Mouse (Mus musculus) cerebellum, adult 2 months (tissue): ENCODE results near the gene Wdr75. TPM values are rescaled to one million over a fixed set of nuclear protein-coding genes. Genes with fewer than 3 reads are reported as not detected.

Source experiments
- DNase-seq, 2 experiments: peaks; one replicate each; pipeline ENCODE4 v3.0.0; 2021
- H3K27ac ChIP-seq: fragments of 200-500 bp; 2 replicates; pipeline ENCODE4 v1.5.1; 2012; ENCODE audit warnings: low read length, control low read depth, inconsistent platforms; ENCODE audit not compliant: insufficient read depth
- H3K27me3 ChIP-seq: fragments of 200-500 bp; 2 replicates; pipeline ENCODE4 v1.6.1; 2012; ENCODE audit warnings: inconsistent platforms, mild to moderate bottlenecking, low read length, moderate library complexity; ENCODE audit not compliant: control insufficient read depth, insufficient read depth
- H3K4me1 ChIP-seq: fragments of 200-500 bp; 2 replicates; pipeline ENCODE4 v1.6.1; 2011; ENCODE audit warnings: low read length; ENCODE audit not compliant: control insufficient read depth, insufficient read depth
- H3K4me3 ChIP-seq: fragments of 200-500 bp; replicated peaks from 2 replicates; pipeline ENCODE3; 2011; ENCODE audit warnings: mild to moderate bottlenecking, low read depth, low read length, control low read depth; ENCODE audit not compliant: insufficient read depth
- CTCF ChIP-seq: fragments of 200-500 bp; IDR thresholded peaks from 2 replicates; pipeline ENCODE4 v1.5.1; 2011; ENCODE audit warnings: low read depth, mild to moderate bottlenecking, control low read depth, low read length, moderate library complexity, borderline replicate concordance; ENCODE audit not compliant: insufficient read depth
- POLR2A ChIP-seq: fragments of 200-500 bp; IDR thresholded peaks from 2 replicates; pipeline ENCODE4 v1.6.1; 2011; ENCODE audit warnings: low read length, control low read depth, borderline replicate concordance; ENCODE audit not compliant: insufficient read depth
- WGBS: fragments of 180-500 bp; shearing (Covaris S2); methylation state at CpG from one replicate; pipeline ENCODE4 v1.1.7; 2018; 5-methylcytosine and 5-hydroxymethylcytosine counted together
- polyA plus RNA-seq: library from polyadenylated mRNA; depleted of rRNA; stranded (reverse); fragments of >200 nt; gene quantifications from 2 replicates; pipeline ENCODE4 v1.2.3, GENCODE M21; 2012

Wdr75 gene
- polyA plus RNA-seq, 1 experiment, result 35.3 TPM

DNA sequence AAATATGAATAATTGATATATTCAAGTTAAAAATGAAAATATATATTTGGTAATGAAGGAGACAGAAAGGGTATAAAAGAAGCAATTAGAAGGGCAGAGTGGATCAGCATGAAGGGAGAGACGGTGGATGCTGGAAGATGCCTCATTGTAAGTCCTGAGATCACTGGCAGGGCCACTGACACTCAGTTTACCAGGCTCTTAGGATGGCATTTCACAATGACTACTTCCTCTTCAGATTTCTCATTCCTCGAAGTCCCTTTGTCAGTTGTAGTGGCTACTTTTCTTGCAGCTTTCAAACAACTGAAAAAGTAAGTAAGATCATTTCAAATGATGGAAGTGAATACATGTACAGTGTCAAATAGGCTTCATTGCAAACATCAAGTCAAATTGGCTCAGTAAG, 31.2 kb downstream of the Wdr75 start:
- Histone ChIP-seq H3K27ac (no peak overlapping the region), H3K27me3 (no peaks in the 10 kb centered on the region), H3K4me1 (no peaks in the 10 kb centered on the region), H3K4me3 (no peak overlapping the region)
- 83% methylated on average over 2 of the region's 2 CpGs for WGBS
- DNase-seq, result no peak
- TF ChIP-seq POLR2A, result no peak
- no peak for TF ChIP-seq CTCF

DNA sequence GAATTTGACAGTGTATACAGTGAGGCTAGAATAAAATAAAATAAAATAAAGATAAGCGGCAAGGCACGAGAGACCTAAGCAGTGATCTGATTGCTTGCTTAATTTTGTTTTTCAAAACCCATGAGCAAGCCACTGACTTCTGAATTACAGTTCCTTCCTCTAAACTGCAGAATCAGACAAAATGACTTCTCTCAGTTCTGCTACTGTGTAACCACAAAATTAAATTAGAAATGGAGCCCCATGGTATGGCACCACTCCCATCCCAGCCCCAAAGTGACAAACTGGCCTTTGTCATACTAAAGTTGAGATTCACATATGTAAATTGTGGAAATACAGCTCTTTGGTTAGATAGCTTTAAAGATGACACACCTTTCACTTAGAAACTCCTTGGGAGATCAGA, 31.8 kb downstream of the Wdr75 start:
- TF ChIP-seq CTCF (no peak), POLR2A (no peak)
- WGBS, result 98% methylated on average over 2 of the region's 2 CpGs
- Histone ChIP-seq H3K27me3 (no peaks in the 10 kb centered on the region), H3K4me1 (no peaks in the 10 kb centered on the region), H3K27ac (no peak overlapping the region), H3K4me3 (no peak overlapping the region)
- DNase-seq, result no peak

DNA sequence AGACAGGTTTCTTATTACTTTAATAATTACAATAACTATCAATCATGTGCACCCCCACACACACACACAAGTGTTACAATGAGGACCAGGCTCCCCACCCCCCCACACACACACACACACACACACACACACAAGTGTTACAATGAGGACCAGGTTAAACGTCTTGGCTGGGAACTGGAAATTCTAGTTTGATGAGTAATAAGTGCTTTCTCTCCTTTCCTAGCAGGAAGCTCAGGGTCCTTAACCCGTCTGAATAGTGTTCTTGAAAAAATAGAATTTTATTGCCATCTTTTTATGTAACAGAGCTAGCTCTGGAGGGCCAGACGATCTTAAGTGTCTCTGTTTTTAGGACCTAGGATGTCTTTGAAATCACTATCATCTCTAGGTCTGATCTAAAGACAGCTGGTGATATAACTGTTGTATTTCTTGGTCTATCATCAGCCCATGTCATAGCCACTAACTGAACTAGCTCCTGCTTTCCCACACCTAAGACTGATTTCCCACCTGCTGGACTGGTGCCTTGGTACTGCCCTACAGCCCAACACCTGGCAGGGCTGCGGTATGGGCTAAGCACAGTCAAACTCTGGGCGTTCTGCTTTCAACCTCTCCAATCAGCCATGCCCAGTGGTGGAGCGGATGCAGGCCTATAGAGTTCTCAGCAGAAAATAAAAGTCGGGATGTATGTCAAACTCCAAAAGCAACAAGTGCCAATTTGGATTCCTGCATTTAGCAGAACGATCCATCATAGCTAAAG, 35.7 kb downstream of the Wdr75 start:
- no peaks in the 10 kb centered on the region for H3K27me3 ChIP-seq
- H3K4me3 ChIP-seq, result no peak overlapping the region
- WGBS, result 87% methylated on average over 8 of the region's 8 CpGs
- no peak for DNase-seq
- H3K27ac ChIP-seq, result no peak overlapping the region
- TF ChIP-seq POLR2A, result no peak
- no peak for TF ChIP-seq CTCF
- H3K4me1 ChIP-seq, result no peaks in the 10 kb centered on the region

DNA sequence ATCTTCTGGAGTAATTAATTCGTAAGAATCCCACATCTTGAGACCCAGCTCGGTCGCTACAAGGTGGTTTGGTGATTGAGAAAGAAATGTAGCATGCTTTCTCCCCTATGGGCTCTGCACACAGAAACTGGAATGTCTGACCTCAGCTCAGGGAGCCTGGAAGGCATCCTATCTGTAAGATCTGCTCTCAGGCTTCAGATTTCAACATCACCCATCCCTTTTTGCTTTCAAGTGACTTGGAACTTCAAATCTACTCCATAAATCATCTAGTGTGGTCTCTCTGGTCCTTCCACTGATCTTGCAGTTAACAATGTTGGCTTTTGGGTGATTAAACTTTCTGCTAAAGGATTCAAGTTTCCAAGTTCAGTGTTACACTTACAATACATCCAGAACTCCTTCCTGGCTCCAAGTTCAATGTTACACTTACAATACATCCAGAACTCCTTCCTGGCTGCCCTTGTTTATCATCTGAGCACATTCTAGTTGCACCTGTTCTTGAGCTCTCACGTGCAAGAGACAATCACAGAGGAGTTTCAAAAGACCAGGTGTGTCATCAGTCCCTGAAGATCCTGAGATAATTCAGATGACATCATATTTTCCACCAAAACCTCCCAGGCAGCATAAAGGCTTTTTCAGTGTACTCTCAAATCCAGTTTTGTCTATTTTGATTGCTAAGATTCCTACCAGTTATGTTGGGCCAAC, 40.5 kb downstream of the Wdr75 start:
- no peak for DNase-seq
- Histone ChIP-seq H3K4me3 (no peak overlapping the region), H3K27ac (no peak overlapping the region), H3K4me1 (peaks cover 4% of the 10 kb centered on the region), H3K27me3 (no peaks in the 10 kb centered on the region)
- WGBS, result 92% methylated on average over 4 of the region's 4 CpGs
- no peak for TF ChIP-seq POLR2A
- TF ChIP-seq CTCF, result no peak

DNA sequence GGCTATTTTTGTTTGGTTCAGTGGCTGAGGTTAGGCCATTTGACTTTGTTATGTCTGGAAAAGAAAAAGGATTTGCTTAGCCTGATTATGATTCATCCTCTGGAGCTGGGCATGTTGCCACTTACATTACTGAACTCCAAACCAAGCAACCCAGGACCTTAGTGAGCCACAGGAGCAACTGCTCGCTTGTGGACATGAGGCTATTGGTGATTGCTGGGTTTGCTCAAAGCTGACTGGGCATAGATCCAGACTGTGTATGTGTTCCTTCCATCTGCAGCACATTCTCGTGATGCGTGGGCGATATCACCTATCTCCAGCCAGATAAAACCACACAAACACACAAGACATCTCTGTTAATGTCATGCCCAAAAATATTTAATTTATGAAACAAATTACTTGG, 42.8 kb downstream of the Wdr75 start:
- H3K27ac ChIP-seq, result no peak overlapping the region
- TF ChIP-seq CTCF (no peak), POLR2A (no peak)
- WGBS, result under 1% methylated on average over 4 of the region's 4 CpGs
- H3K4me1 ChIP-seq, result peaks cover 4% of the 10 kb centered on the region
- DNase-seq, result peak; percentile 66 to 91
- no peak overlapping the region for H3K4me3 ChIP-seq
- H3K27me3 ChIP-seq, result no peaks in the 10 kb centered on the region

DNA sequence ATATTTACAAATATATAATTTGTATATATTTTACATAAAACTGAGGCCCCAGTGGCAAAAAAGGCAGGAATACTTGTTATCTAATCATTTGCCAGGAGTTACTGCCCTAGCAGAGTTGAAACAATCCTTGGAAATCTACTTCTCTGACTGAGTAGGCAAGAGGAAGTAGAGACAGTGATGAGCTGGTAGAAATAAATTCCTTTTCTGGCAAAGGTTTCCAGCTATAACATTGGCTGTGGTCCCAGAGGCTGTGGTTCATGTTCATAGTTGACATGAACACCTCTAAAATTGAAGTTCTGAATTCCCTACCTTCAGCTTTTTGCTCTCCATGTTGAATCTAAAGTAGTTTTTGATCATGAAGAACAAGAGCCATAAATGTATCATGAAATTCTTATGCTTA, 43.3 kb downstream of the Wdr75 start:
- H3K27ac ChIP-seq, result peak overlapping the region; percentile 39; the same call in 1 of the 2 replicates
- TF ChIP-seq CTCF (no peak), POLR2A (no peak)
- DNase-seq, result peak in 1 of 2 experiments; percentile 34
- H3K4me1 ChIP-seq, result peaks cover 4% of the 10 kb centered on the region
- H3K4me3 ChIP-seq, result no peak overlapping the region
- H3K27me3 ChIP-seq, result no peaks in the 10 kb centered on the region

DNA sequence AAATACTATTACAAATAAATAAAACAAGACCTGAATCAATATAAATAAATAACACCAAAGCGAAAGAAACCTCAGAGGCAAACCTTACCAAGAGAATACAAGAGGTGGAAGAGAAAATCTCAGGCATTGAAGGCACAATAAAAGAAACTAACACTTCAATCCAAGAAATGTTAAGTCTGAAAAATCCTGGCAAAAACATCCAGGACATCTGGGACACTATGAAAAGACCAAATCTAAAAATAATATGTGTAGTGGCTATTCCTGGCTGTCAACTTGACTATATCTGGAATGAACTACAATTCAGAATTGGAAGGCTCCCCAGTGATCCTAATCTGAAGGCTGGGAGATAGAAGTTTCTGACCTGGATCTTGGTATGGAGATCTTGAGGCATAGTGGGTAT, 50.5 kb downstream of the Wdr75 start:
- H3K4me1 ChIP-seq, result no peaks in the 10 kb centered on the region
- DNase-seq, result no peak
- no peak overlapping the region for H3K27ac ChIP-seq
- 88% methylated on average over 1 of the region's 1 CpGs for WGBS
- no peak for TF ChIP-seq POLR2A
- no peak for TF ChIP-seq CTCF
- H3K27me3 ChIP-seq, result no peaks in the 10 kb centered on the region
- no peak overlapping the region for H3K4me3 ChIP-seq

DNA sequence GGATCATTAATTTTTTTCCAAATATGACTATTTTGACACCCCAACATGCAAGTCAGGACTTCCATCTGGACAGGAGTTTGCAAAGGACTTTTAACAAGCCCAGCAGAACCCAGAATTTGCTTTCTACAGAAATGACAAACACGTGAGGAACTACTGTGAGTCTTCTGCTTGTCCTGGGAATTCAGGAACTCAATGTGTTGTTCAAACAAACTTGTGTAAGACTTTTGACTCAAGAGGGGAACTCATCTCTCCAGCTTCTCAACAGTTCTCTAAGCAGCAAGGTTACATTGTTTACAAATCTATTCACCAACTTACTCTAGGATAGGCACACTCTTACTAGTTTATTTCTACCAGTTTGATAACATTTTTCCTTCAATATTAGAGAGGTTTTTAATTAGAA, 63.1 kb downstream of the Wdr75 start:
- no peak for DNase-seq
- TF ChIP-seq CTCF (no peak), POLR2A (no peak)
- 67% methylated on average over 1 of the region's 1 CpGs for WGBS
- Histone ChIP-seq H3K4me3 (no peak overlapping the region), H3K4me1 (no peaks in the 10 kb centered on the region), H3K27me3 (no peaks in the 10 kb centered on the region), H3K27ac (no peak overlapping the region)
